Mouse (Mus musculus) frontal cortex, postnatal 10 days (tissue): ENCODE measurements around the gene Ptprs.

Source experiments
- DNase-seq, 2 experiments: peaks; one replicate each; pipeline ENCODE4 v3.0.0; 2022; ENCODE audit warnings: low spot score in 2 of 2, mixed read lengths in 1 of 2

Ptprs gene

GRCm38 (mm10) chr17:56424726-56425583 lies 51.3 kb downstream of the Ptprs start:
- no peak for DNase-seq

GRCm38 (mm10) chr17:56420022-56420421 lies 56.3 kb downstream of the Ptprs start:
- DNase-seq: no peak

- no peak for DNase-seq
These were observed 58.0 kb downstream of the Ptprs start for GRCm38 (mm10) chr17:56418304-56418703.

- DNase-seq: no peak
These were observed 61.5 kb downstream of the Ptprs start for GRCm38 (mm10) chr17:56414785-56415184.

GRCm38 (mm10) chr17:56413113-56413512 lies 63.2 kb downstream of the Ptprs start:
- DNase-seq: no peak

GRCm38 (mm10) chr17:56411437-56411836 lies 64.8 kb downstream of the Ptprs start:
- DNase-seq: no peak

GRCm38 (mm10) chr17:56409759-56410158 lies 66.5 kb downstream of the Ptprs start:
- DNase-seq: no peak

- no peak for DNase-seq
These were observed 67.2 kb downstream of the Ptprs start for GRCm38 (mm10) chr17:56408965-56409625.

- DNase-seq: no peak
These were observed 68.9 kb downstream of the Ptprs start for GRCm38 (mm10) chr17:56407379-56407778.

GRCm38 (mm10) chr17:56406878-56407277 lies 69.4 kb downstream of the Ptprs start:
- DNase-seq: no peak

GRCm38 (mm10) chr17:56405856-56406840 lies 70.1 kb downstream of the Ptprs start:
- DNase-seq: peak in 1 of 2 experiments; percentile 44

GRCm38 (mm10) chr17:56405341-56405740 lies 70.9 kb downstream of the Ptprs start:
- no peak for DNase-seq

GRCm38 (mm10) chr17:56401051-56401521 lies 75.2 kb downstream of the Ptprs start:
- DNase-seq: no peak

- DNase-seq: no peak
These were observed 76.1 kb downstream of the Ptprs start for GRCm38 (mm10) chr17:56400221-56400620.

- DNase-seq: no peak
These were observed 80.2 kb downstream of the Ptprs start for GRCm38 (mm10) chr17:56396051-56396450.

GRCm38 (mm10) chr17:56393889-56394288 lies 82.4 kb downstream of the Ptprs start:
- DNase-seq: no peak

- no peak for DNase-seq
These were observed 83.0 kb downstream of the Ptprs start for GRCm38 (mm10) chr17:56393238-56393637.

- DNase-seq: no peak
These were observed 88.7 kb downstream of the Ptprs start for GRCm38 (mm10) chr17:56387612-56388011.

- no peak for DNase-seq
These were observed 91.4 kb downstream of the Ptprs start for GRCm38 (mm10) chr17:56384903-56385302.

GRCm38 (mm10) chr17:56382997-56383396 lies 93.3 kb downstream of the Ptprs start:
- no peak for DNase-seq

- no peak for DNase-seq
These were observed 95.1 kb downstream of the Ptprs start for GRCm38 (mm10) chr17:56381183-56381582.

- no peak for DNase-seq
These were observed 96.0 kb downstream of the Ptprs start for GRCm38 (mm10) chr17:56380286-56380685.
